Mouse (Mus musculus) liver, embryonic 14.5 days (tissue): ENCODE results near the gene Kctd13.

Experiments
- CTCF ChIP-seq: IDR thresholded peaks from 2 replicates; pipeline ENCODE4 v1.5.1; 2016; ENCODE audit warnings: antibody characterized with exemption, low read depth, control low read depth
- EP300 ChIP-seq: IDR thresholded peaks from 2 replicates; pipeline ENCODE4 v1.6.1; 2016; ENCODE audit warnings: antibody characterized with exemption, low read depth

DNA sequence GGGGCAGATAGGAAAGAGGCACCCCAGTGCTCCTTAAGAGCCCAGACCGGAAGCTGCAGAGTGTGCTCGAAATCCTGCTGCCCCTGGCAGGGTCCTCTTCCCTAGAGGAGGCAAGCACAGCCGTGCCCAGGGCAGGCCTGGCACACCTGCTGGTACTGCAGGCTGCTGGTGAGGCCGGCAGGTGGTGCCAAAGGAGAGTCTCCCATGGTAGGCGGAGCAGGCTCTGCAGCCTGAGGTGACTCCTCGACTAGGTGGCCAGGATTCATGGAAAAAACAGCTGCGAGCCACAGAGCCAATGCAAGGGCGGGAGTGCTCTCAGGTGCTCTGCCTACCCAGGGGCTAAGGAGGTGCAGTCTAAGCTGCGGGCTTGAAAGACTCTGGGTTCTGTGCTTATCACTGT, 57.6 kb downstream of the Kctd13 start:
- TF ChIP-seq CTCF (peak; percentile 64), EP300 (no peak)
